Mouse (Mus musculus) heart, embryonic 10.5 days (tissue): ENCODE results near the gene Prdx2. TPM values are rescaled to one million over a fixed set of nuclear protein-coding genes. Genes with fewer than 3 reads are reported as not detected.

Source experiments
- DNase-seq: peaks from one replicate; pipeline ENCODE4 v3.0.0-alpha.2; 2017; ENCODE audit warnings: low spot score
- H3K27ac ChIP-seq: fragments of 300-500 bp; sonication (generic); 2 replicates; pipeline ENCODE4 v1.5.1; 2016; ENCODE audit warnings: mild to moderate bottlenecking
- H3K27me3 ChIP-seq: fragments of 300-500 bp; sonication (generic); 2 replicates; pipeline ENCODE4 v1.6.1; 2016; ENCODE audit warnings: mild to moderate bottlenecking; ENCODE audit not compliant: poor library complexity, insufficient read depth, severe bottlenecking
- H3K36me3 ChIP-seq: fragments of 300-500 bp; sonication (generic); 2 replicates; pipeline ENCODE4 v1.6.1; 2016; ENCODE audit warnings: mild to moderate bottlenecking, moderate library complexity
- H3K4me1 ChIP-seq: fragments of 300-500 bp; sonication (generic); 2 replicates; pipeline ENCODE4 v1.6.1; 2016; ENCODE audit warnings: mild to moderate bottlenecking
- H3K4me3 ChIP-seq: fragments of 300-500 bp; sonication (generic); 2 replicates; pipeline ENCODE4 v1.5.1; 2016; ENCODE audit warnings: mild to moderate bottlenecking, moderate library complexity
- H3K9me3 ChIP-seq: fragments of 300-500 bp; sonication (generic); 2 replicates; pipeline ENCODE4 v1.6.1; 2016; ENCODE audit warnings: mild to moderate bottlenecking, moderate library complexity
- WGBS: fragments of 180-500 bp; shearing (Covaris S2); methylation state at CpG from one replicate; pipeline ENCODE4 v1.1.7; 2016; 5-methylcytosine and 5-hydroxymethylcytosine counted together
- polyA plus RNA-seq: library from polyadenylated mRNA; unstranded; fragments of >200 nt; fragmentation: Nextera tagmentation; extraction: Ambion mirVana; gene quantifications from 2 replicates; pipeline ENCODE4 v1.2.1, GENCODE M21; 2016

Gene Prdx2
- polyA plus RNA-seq, 1 experiment from 2014 or later, result 835 TPM

DNA sequence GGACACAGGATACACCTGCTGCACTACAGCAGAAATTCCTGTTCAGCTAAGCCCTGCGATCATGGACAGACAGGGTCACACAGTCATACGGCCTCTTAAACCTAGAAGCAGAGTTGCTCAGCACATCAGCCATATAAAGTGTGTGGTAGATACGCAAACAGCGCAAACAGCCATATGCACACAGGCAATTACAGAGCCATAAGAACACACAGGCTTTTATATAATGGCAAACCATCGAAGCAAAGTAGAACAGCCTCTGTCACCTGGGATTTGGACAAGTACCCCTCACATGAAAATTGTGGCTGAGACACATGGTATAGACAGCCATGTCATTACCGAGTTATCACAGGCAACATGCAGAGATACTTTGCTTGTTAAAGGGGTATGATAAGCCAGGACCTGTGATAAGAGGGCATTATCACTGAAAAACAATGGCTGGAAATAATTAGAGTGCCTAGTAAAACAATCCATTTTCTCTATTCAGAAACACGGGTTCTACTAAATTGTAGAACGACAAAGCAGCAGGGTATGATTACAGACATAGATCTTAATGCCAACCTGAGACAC, 17.1 kb downstream of the Prdx2 start:
- Histone ChIP-seq H3K36me3 (no peaks in the 10 kb centered on the region), H3K27me3 (peaks cover 32% of the 10 kb centered on the region), H3K27ac (peak overlapping the region; percentile 91), H3K9me3 (no peaks in the 10 kb centered on the region), H3K4me1 (peaks cover 58% of the 10 kb centered on the region), H3K4me3 (peak overlapping the region; percentile 71)
- DNase-seq, result no peak
- 28% methylated on average over 8 of the region's 8 CpGs for WGBS

DNA sequence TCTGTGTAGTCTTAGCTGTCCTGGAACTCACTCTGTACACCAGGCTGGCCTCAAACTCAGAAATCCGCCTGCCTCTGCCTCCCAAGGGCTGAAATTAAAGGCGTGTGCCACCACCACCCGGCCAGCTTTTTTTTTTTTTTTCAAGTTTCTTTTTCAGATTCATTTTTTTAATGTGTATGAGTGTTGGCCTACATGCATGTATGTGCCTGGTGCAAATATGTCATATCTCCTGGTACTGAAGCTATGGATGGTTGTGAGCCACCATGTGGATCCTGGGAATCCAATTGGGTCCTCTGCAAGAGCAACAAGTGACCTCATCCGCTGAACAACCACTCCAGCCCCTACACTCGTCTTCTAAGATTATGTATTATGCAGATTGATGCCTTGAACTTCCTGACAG, 18.0 kb downstream of the Prdx2 start:
- Histone ChIP-seq H3K27ac (no peak overlapping the region), H3K9me3 (no peaks in the 10 kb centered on the region), H3K27me3 (peaks cover 23% of the 10 kb centered on the region), H3K4me3 (no peak overlapping the region), H3K36me3 (no peaks in the 10 kb centered on the region), H3K4me1 (peaks cover 49% of the 10 kb centered on the region)
- DNase-seq, result no peak
- 81% methylated on average over 5 of the region's 5 CpGs for WGBS

DNA sequence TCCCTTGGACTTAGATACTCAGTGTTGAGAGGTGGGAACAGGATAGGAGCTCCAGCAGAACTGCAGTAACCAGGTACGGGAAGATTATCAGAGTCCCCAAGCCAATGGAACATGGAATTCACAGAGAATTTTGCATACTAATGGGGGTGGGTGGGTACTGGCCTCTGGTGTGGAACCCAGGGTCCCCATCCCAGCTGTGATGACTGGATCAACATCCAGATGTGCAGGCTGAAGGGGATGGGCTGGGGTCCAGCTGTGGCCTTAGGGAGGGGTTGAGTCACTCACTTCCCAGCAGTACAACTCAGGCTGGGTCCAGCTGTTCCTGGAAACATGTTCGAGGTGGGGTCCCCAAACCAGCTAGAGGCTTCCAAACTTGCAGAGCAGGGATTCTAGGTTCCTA, 18.5 kb downstream of the Prdx2 start:
- Histone ChIP-seq H3K4me3 (no peak overlapping the region), H3K4me1 (peaks cover 44% of the 10 kb centered on the region), H3K27ac (no peak overlapping the region), H3K36me3 (no peaks in the 10 kb centered on the region), H3K27me3 (peaks cover 22% of the 10 kb centered on the region), H3K9me3 (no peaks in the 10 kb centered on the region)
- no peak for DNase-seq
- 59% methylated on average over 2 of the region's 2 CpGs for WGBS

DNA sequence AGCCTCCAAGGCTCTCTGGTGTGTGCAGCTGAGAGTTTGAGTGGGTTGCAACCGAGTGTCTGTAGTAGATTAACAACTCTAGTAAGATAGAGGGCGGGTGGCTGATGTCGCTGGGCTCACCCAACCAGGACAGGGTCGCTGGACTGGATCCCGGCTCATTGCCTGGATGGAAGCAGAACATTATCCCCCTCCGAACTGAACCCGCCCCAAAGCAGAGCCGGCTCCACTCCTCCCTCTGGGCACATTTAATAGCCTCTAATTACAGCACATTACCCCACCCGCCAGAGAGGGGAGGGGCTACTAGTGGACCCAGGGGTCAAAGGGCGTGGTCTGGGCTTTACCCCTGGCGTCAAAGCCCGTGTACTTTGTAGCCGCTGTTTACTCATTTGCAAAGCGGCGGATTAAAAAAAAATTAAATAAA, 19.9 kb downstream of the Prdx2 start:
- H3K9me3 ChIP-seq, result no peaks in the 10 kb centered on the region
- peak overlapping the region; percentile 67; the same call in 1 of the 2 replicates for H3K4me3 ChIP-seq
- 20% methylated on average over 15 of the region's 15 CpGs for WGBS
- H3K27ac ChIP-seq, result peak overlapping the region; percentile 85; the same call in 1 of the 2 replicates
- no peak for DNase-seq
- H3K27me3 ChIP-seq, result peaks cover 28% of the 10 kb centered on the region
- H3K4me1 ChIP-seq, result peaks cover 37% of the 10 kb centered on the region
- H3K36me3 ChIP-seq, result no peaks in the 10 kb centered on the region

DNA sequence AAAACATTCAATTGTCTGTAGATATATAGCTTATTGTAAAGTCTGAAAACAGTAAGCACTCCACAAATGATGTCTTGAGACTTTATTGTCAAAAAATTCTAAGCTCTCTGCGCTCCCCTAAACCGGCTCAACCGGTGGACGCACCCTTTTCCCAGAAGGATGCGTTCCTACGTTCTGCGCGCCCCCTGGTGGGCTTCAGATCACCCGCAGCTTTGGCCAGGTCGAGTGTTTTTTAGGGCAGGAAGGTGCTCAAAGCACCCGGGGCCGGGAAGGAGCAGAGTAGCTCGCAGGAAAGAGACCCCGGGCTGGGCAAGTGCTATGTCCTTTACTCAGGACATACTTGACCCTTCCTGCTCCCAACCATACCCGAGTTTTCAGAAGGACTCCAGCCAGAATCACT, 20.4 kb downstream of the Prdx2 start:
- Histone ChIP-seq H3K4me1 (peaks cover 32% of the 10 kb centered on the region), H3K9me3 (no peaks in the 10 kb centered on the region), H3K27ac (peak overlapping the region; percentile 85), H3K36me3 (no peaks in the 10 kb centered on the region), H3K4me3 (peak overlapping the region; percentile 67), H3K27me3 (peaks cover 29% of the 10 kb centered on the region)
- WGBS, result under 1% methylated on average over 15 of the region's 15 CpGs
- peak; percentile 96 for DNase-seq

DNA sequence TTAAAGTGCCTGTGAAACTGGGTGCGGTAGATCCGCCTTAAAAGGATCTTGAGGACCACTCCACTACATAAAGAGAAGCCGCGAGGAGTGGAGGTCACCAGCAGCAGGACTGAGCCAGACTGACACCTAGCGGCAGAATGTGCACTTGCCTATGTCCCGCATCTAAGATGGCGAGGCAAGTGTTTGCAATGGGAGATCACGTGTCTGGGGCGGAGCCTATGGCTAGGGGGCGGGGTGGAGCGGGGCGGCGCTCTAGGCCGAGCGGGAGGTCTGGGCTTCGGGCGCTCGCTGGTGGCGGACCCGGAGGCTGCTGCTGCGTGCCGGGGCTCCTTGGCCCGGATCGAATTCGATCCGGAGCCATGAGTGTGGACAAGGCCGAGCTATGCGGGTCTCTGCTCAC, 21.0 kb downstream of the Prdx2 start, which contains the start of gene Hook2:
Hook2 (plus strand) TSS at position 255 of the 400 bp plus-strand sequence.
- Histone ChIP-seq H3K4me3 (peak within 1 kb of the TSS; percentile 67), H3K36me3 (no peaks in the 10 kb centered on the region), H3K9me3 (no peaks in the 10 kb centered on the region), H3K27me3 (peaks cover 33% of the 10 kb centered on the region), H3K27ac (peak within 1 kb of the TSS; percentile 85), H3K4me1 (peaks cover 27% of the 10 kb centered on the region)
- under 1% methylated on average over 28 of the region's 28 CpGs for WGBS
- peak; percentile 99 for DNase-seq

DNA sequence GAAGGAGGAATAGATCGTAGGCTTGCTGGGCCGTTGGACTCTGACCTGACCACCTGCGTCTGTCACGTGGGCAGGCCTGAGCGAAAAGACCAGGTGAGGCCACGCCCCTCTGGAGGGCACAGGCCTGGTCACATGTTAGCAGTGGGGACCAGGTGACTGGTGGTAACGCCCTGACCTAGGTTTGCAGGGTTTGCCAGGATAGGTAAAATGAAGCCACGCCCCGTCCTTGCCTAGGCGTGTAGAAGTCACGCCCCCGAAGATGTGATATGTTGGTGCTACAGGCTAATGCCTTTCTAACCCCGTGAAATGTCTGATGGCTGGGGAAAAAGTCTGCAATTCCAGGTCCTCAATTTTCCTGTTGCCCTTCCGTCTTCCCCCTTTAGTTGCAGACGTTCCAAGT, 21.4 kb downstream of the Prdx2 start:
- 1% methylated on average over 15 of the region's 15 CpGs for whole genome bisulfite sequencing
- peak; percentile 90 for DNase-seq

DNA sequence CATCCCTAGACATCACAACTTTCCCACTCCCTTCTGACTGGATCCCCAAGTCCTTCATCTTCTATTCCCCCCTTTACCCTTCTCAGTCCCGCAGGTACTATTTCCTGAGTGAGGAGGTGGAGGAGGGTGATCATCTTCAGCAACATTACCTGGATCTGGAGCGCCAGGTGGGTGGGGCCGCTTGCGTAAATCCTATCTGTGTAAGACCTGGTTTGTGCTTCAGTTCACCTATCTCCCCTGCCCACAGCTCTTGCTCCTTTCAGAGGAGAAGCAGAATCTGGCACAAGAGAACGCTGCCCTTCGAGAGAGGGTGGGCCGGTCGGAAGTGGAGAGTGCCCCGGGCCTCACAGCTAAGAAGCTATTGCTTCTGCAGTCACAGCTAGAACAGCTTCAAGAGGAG, 25.0 kb downstream of the Prdx2 start:
- Histone ChIP-seq H3K4me3 (no peak overlapping the region), H3K27me3 (peaks cover 43% of the 10 kb centered on the region), H3K27ac (no peak overlapping the region), H3K36me3 (no peaks in the 10 kb centered on the region), H3K9me3 (no peaks in the 10 kb centered on the region), H3K4me1 (peaks cover 26% of the 10 kb centered on the region)
- DNase-seq, result no peak
- 88% methylated on average over 9 of the region's 9 CpGs for WGBS

More for the DNA sequence above, 21.4 kb downstream of the Prdx2 start:
- Histone ChIP-seq H3K9me3 (no peaks in the 10 kb centered on the region), H3K4me1 (peaks cover 27% of the 10 kb centered on the region), H3K36me3 (no peaks in the 10 kb centered on the region), H3K27ac (peak overlapping the region; percentile 85), H3K4me3 (peak overlapping the region; percentile 67), H3K27me3 (peaks cover 38% of the 10 kb centered on the region)

DNA sequence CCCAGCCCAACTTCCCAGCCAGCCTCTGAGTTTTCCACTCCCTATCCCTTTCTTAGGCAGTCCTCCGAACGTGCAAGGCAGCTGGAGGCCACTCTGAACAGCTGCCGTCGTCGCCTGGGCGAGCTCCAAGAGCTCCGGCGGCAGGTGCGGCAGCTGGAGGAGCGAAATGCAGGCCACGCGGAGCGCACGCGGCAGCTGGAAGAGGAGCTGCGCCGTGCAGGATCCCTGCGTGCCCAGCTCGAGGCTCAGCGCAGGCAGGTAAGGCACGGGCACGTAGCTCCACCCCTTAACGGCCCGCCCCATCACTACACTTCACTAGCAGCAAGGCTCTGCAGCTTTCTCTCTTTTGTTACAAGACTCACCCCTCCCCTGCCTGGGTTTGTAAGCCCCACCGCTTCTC, 26.3 kb downstream of the Prdx2 start:
- Histone ChIP-seq H3K4me3 (peak overlapping the region; percentile 36), H3K27ac (no peak overlapping the region)
- DNase-seq, result no peak

DNA sequence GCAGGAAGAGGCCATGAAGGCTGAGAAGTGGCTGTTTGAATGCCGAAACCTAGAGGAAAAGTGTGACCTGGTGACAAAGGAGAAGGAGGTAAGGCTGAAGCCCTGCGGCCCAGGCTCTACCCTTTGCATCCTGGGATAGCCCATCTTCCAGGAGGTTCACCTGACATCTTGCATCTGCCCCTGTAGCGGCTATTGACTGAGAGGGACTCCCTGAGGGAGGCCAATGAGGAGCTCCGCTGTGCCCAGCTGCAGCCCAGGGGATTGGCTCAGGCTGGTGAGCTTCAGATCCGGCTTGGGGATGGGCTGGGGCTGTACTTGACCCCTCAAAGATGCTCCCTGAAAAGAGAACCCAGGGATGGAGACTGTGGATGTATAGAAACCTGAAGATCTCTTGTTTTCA, 27.6 kb downstream of the Prdx2 start:
- 71% methylated on average over 5 of the region's 5 CpGs for WGBS
- H3K9me3 ChIP-seq, result no peaks in the 10 kb centered on the region
- no peak overlapping the region for H3K4me3 ChIP-seq
- H3K36me3 ChIP-seq, result 0 out of 2 replicates have a peak, but pooled peaks cover 2% of the 10 kb centered on the region
- no peak overlapping the region for H3K27ac ChIP-seq
- H3K4me1 ChIP-seq, result peaks cover 16% of the 10 kb centered on the region
- no peak for DNase-seq
- peaks cover 43% of the 10 kb centered on the region for H3K27me3 ChIP-seq

More for the DNA sequence above, 26.3 kb downstream of the Prdx2 start:
- 30% methylated on average over 25 of the region's 25 CpGs for WGBS
- no peaks in the 10 kb centered on the region for H3K36me3 ChIP-seq
- no peaks in the 10 kb centered on the region for H3K9me3 ChIP-seq
- H3K4me1 ChIP-seq, result peaks cover 23% of the 10 kb centered on the region
- peaks cover 43% of the 10 kb centered on the region for H3K27me3 ChIP-seq

DNA sequence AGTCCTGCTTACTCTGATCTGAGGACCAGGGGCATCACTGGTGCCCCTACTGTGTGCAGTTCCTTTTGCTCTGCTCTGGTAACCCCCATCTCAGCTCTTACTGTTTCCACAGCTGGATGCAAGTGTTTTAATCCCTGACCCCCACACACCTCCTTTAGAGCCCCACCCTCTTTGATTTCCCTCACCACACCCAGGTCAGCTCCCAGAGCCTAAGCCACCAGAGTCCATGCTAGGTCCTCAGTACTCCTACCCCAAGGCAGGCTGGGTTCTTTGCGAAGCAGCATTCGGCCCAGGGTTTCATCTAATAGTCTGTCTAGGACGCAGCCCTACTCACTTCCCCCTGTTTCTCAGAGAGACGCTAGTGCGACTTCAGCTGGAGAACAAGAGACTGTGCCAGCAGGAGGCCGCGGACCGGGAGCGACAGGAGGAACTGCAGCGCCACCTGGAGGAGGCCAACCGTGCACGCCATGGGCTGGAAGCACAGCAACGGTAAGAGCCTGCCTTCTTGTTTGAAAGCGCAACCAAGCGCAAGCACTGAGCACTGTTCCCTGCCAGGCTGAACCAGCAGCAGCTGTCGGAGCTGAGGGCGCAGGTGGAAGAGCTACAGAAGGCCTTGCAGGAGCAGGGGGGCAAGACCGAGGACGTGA, 28.4 kb downstream of the Prdx2 start:
- peaks cover 43% of the 10 kb centered on the region for H3K27me3 ChIP-seq
- peak overlapping the region; percentile 48; the same call in 1 of the 2 replicates for H3K27ac ChIP-seq
- DNase-seq, result peak; percentile 94
- H3K9me3 ChIP-seq, result no peaks in the 10 kb centered on the region
- H3K4me3 ChIP-seq, result peak overlapping the region; percentile 32
- peaks cover 16% of the 10 kb centered on the region for H3K4me1 ChIP-seq
- WGBS, result 4% methylated on average over 19 of the region's 19 CpGs
- 0 out of 2 replicates have a peak, but pooled peaks cover 2% of the 10 kb centered on the region for H3K36me3 ChIP-seq

DNA sequence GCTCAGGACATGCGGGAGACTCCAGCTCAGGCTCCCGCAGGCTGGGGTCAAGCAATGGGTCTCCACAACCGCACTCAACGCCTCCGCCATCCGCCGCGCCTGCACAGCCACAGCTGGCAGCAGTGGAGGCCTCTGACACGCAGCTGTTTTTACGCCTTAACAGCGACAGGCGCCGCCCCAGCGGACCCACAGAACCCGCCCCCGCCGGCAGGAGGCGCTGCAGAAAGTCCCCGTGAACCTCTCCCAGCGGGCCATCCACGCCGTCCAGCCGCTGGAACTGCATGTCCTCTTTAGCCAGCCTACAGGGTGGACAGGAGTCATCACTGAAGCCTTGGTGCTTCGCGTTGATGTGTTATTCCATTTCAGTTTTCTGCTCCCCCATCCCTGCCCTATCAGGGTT, 38.3 kb downstream of the Prdx2 start:
- Histone ChIP-seq H3K9me3 (no peaks in the 10 kb centered on the region), H3K36me3 (no peaks in the 10 kb centered on the region), H3K4me3 (no peak overlapping the region), H3K27ac (no peak overlapping the region), H3K4me1 (peaks cover 5% of the 10 kb centered on the region), H3K27me3 (peaks cover 57% of the 10 kb centered on the region)
- WGBS, result 12% methylated on average over 25 of the region's 25 CpGs
- no peak for DNase-seq

DNA sequence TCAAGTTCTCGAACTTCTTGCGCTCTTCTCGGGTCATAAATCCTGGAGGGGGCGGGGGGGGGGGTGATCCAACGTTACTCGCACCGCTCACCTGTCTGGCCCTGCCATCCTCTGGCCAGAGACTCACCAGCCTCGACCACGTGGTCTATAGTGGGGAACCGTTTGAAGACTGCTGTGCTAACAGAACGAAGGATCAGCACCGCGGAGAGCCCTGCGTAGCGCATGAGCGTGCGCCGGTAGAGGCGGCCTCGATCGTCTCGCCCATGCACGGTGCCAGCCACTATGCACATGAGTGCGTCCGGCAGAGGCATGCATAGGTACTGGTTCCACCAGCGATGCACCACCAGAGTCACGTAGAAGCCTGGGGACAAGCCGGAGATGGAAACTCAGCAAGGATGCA, 41.9 kb downstream of the Prdx2 start:
- 12% methylated on average over 28 of the region's 28 CpGs for WGBS
- H3K4me1 ChIP-seq, result peaks cover 11% of the 10 kb centered on the region
- H3K36me3 ChIP-seq, result no peaks in the 10 kb centered on the region
- H3K27me3 ChIP-seq, result peaks cover 85% of the 10 kb centered on the region
- no peak for DNase-seq
- no peak overlapping the region for H3K4me3 ChIP-seq
- no peak overlapping the region for H3K27ac ChIP-seq
- H3K9me3 ChIP-seq, result no peaks in the 10 kb centered on the region
